Mouse (Mus musculus) kidney, embryonic 15.5 days (tissue): ENCODE data around the gene Edaradd. TPM values are rescaled to one million over a fixed set of nuclear protein-coding genes. Genes with fewer than 3 reads are reported as not detected.

Experiments used
- ATAC-seq: fragments of 200-750 bp; cut with Nextera tagmentation; replicated peaks from 2 replicates; pipeline ENCODE4 v1.8.0; 2017; ENCODE audit warnings: moderate TSS enrichment; ENCODE audit not compliant: low FRiP score
- H3K27ac ChIP-seq: fragments of 300-500 bp; sonication (generic); 2 replicates; pipeline ENCODE4 v1.5.1; 2015; ENCODE audit warnings: mild to moderate bottlenecking, inconsistent platforms
- H3K27me3 ChIP-seq: fragments of 300-500 bp; sonication (generic); 2 replicates; pipeline ENCODE4 v1.6.1; 2015; ENCODE audit warnings: inconsistent platforms
- H3K36me3 ChIP-seq: fragments of 300-500 bp; sonication (generic); 2 replicates; pipeline ENCODE4 v1.6.1; 2015; ENCODE audit warnings: inconsistent platforms
- H3K4me1 ChIP-seq: fragments of 300-500 bp; sonication (generic); 2 replicates; pipeline ENCODE4 v1.6.1; 2015; ENCODE audit warnings: inconsistent platforms
- H3K4me2 ChIP-seq: fragments of 300-500 bp; sonication (generic); 2 replicates; pipeline ENCODE4 v1.6.1; 2015; ENCODE audit warnings: moderate library complexity, mild to moderate bottlenecking, inconsistent platforms
- H3K4me3 ChIP-seq: fragments of 300-500 bp; sonication (generic); replicated peaks from 2 replicates; pipeline ENCODE4 v1.5.1; 2015; ENCODE audit warnings: mild to moderate bottlenecking, inconsistent platforms
- H3K9ac ChIP-seq: fragments of 300-500 bp; sonication (generic); 2 replicates; pipeline ENCODE4 v1.6.1; 2015; ENCODE audit warnings: mild to moderate bottlenecking, inconsistent platforms
- H3K9me3 ChIP-seq: fragments of 300-500 bp; sonication (generic); replicated peaks from 2 replicates; pipeline ENCODE4 v1.6.1; 2016; ENCODE audit warnings: inconsistent platforms
- WGBS: fragments of 180-500 bp; shearing (Covaris S2); methylation state at CpG from one replicate; pipeline ENCODE4 v1.1.7; 2015; ENCODE audit warnings: mixed read lengths; 5-methylcytosine and 5-hydroxymethylcytosine counted together
- polyA plus RNA-seq: library from polyadenylated mRNA; unstranded; fragments of >200 nt; fragmentation: Nextera tagmentation; extraction: Ambion mirVana; gene quantifications from 2 replicates; pipeline ENCODE4 v1.2.1, GENCODE M21; 2015

Edaradd gene
- polyA plus RNA-seq: 2.4 TPM in 2 replicates

- Histone ChIP-seq H3K4me3 (peak within 1 kb of the TSS; percentile 62), H3K4me1 (peaks cover 7% of the 10 kb centered on the region; the same call in 1 of the 2 replicates), H3K27ac (peak within 1 kb of the TSS; percentile 52; the same call in 1 of the 2 replicates), H3K4me2 (peak within 1 kb of the TSS; percentile 97), H3K9me3 (no peaks in the 10 kb centered on the region), H3K27me3 (peaks cover 12% of the 10 kb centered on the region; the same call in 1 of the 2 replicates), H3K36me3 (no peaks in the 10 kb centered on the region), H3K9ac (peak within 1 kb of the TSS; percentile 61)
- WGBS: under 1% methylated on average over 35 of the region's 35 CpGs
- ATAC-seq: peak; percentile 88
Measured at GRCm38 (mm10) chr13:12519955-12520584, at the start of gene Edaradd. Gene Edaradd, minus strand, starts transcription at chr13:12520438.

GRCm38 (mm10) chr13:12569741-12570140, 49.5 kb upstream of the Edaradd start:
- ATAC-seq: no peak
- WGBS: 68% methylated on average over 7 of the region's 7 CpGs
- H3K4me3 ChIP-seq: no peak overlapping the region
- peaks cover 5% of the 10 kb centered on the region; the same call in 1 of the 2 replicates for H3K4me1 ChIP-seq
- no peak overlapping the region for H3K9ac ChIP-seq
- H3K9me3 ChIP-seq: no peaks in the 10 kb centered on the region
- H3K36me3 ChIP-seq: no peaks in the 10 kb centered on the region
- no peaks in the 10 kb centered on the region for H3K27me3 ChIP-seq
- no peak overlapping the region for H3K4me2 ChIP-seq
- no peak overlapping the region for H3K27ac ChIP-seq

DNA sequence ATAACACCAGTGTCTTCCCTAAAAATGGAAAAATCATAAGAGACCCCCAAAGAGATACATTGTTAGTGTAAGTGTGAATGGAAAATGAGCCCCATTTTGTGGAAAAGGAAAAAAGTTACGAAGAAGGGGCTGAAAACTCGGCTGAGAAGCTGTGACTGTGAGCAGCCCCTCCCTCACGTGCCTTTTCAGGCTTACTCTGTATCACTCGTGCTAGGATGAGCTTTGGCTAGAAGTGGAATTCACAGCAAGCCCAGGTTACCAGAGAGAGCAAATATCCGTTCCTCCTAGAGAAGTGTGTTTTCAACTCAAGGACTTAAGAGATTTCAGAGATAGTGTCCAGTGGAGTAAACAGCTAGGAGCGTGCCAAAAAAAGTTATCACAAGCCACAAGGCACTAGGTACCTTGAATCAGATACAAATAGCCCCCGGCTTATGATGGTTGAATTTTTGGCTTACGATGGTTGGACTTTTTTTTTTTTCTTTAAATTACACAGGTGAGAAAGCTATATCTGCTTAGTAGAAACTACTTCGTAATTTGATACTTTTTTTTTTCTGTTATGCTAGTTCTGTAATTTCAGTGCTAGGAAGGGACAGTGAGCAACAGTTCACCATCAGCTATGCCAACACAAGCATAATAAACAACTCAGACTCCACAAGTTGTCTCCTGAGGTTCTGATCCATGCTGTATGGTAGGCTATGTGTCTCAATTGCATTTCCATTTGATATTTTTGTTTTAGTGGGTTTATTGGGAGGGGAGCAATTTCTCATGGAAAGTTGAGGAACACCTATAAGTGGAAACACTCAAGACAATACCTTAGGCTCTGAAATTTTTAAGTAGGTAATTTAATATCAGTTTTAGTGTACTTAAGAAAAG, 48.6 kb upstream of the Edaradd start:
- ATAC-seq: no peak
- 70% methylated on average over 9 of the region's 9 CpGs for WGBS

GRCm38 (mm10) chr13:12567936-12568335, 47.7 kb upstream of the Edaradd start:
- Histone ChIP-seq H3K27me3 (no peaks in the 10 kb centered on the region), H3K4me3 (no peak overlapping the region), H3K4me1 (peaks cover 5% of the 10 kb centered on the region; the same call in 1 of the 2 replicates), H3K36me3 (no peaks in the 10 kb centered on the region), H3K27ac (no peak overlapping the region), H3K4me2 (no peak overlapping the region), H3K9ac (no peak overlapping the region), H3K9me3 (no peaks in the 10 kb centered on the region)
- no peak for ATAC-seq
- 83% methylated on average over 1 of the region's 1 CpGs for WGBS

More for the DNA sequence above, 48.6 kb upstream of the Edaradd start:
- H3K36me3 ChIP-seq: no peaks in the 10 kb centered on the region
- no peak overlapping the region for H3K4me3 ChIP-seq
- no peak overlapping the region for H3K27ac ChIP-seq
- H3K9ac ChIP-seq: no peak overlapping the region
- peaks cover 5% of the 10 kb centered on the region; the same call in 1 of the 2 replicates for H3K4me1 ChIP-seq
- H3K27me3 ChIP-seq: no peaks in the 10 kb centered on the region
- no peaks in the 10 kb centered on the region for H3K9me3 ChIP-seq
- H3K4me2 ChIP-seq: no peak overlapping the region

DNA sequence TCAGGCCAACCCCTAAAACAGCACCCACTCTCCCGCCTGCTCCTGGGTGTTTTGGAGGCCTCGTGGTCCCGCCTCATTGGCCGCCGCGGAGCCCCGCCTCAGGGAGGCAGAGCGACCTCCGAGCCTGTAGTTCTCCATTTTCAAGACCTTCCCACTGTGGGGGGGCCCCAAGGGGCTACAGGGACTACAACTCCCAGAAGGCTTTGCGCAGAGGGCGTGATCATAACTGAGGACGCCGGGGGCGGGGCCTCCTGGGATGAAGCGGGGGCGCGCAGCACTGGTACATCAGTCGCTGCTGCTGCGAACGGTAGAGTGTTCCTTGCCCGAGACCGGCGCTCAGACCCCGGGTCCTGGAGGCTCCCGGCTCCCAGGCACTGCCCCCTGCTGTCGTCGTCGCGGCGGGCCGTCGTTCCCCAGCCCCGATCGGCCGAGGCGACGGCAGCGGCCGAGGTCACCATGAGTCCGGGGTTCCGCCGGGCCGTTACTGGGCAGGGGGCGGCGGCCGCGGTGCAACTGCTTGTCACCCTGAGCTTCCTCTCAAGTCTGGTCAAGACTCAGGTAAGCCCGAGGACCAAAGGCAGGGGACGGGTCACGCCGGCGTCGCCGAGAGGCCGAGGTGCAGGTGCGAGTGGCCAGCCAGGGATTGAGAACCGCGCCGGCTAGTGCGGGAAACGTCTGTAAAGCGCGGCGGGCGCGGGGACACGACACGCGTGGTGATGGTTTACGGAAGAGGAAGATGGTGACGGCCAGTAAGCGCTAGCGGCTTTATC, 45.6 kb upstream of the Edaradd start, which contains the start of gene Ero1lb:
Ero1lb (plus strand) TSS at position 254 of the 770 bp plus-strand sequence.
- Histone ChIP-seq H3K27me3 (no peaks in the 10 kb centered on the region), H3K4me2 (peak within 1 kb of the TSS; percentile 95), H3K4me3 (peak within 1 kb of the TSS; percentile 83), H3K9me3 (no peaks in the 10 kb centered on the region), H3K27ac (no peak within 1 kb of the TSS), H3K36me3 (no peaks in the 10 kb centered on the region), H3K4me1 (peaks cover 5% of the 10 kb centered on the region; the same call in 1 of the 2 replicates), H3K9ac (peak within 1 kb of the TSS; percentile 63)
- WGBS: under 1% methylated on average over 71 of the region's 73 CpGs
- peak; percentile 99 for ATAC-seq

DNA sequence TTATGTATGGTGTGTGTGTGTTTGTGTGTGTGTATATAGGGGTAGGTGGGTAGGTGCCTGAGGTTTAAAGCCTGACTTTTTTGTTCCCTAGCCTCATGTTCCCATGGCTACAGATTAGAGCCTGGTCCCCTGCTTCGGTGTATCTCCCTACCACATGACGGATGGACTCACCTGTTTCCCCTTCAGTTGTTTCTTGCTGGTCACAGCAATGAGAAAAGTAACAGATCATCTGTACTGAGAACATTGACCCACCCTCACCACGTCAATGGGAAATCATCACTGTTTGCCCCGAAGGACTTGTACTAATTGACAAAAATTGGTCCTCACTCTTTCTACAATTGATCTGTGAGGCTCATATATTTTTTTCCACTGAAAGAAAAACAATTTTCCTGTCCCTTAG, 42.0 kb upstream of the Edaradd start:
- Histone ChIP-seq H3K9ac (no peak overlapping the region), H3K27me3 (no peaks in the 10 kb centered on the region), H3K4me1 (peaks cover 5% of the 10 kb centered on the region; the same call in 1 of the 2 replicates), H3K36me3 (no peaks in the 10 kb centered on the region), H3K4me2 (no peak overlapping the region), H3K4me3 (no peak overlapping the region), H3K9me3 (no peaks in the 10 kb centered on the region), H3K27ac (no peak overlapping the region)
- ATAC-seq: no peak
- 85% methylated on average over 4 of the region's 4 CpGs for WGBS

DNA sequence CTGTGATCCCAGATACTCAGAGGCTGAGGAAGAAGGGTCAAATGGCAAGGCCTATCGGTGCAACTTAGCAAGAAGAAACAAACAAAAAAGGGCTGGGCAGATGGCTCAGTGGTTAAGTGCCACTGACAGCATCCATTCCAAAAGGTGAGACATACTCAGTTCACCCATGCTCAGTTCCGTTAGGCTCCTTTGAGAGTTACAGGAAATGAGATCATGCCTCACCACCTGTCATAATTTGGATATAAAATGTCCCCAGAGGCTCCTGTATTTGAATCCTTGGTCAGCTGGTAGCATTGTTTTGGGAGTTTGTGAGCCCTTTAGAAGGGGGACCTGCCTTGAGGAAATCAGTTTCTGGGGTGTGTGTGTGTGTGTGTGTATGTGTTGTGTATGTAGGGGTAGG, 41.5 kb upstream of the Edaradd start:
- Histone ChIP-seq H3K4me3 (no peak overlapping the region), H3K9me3 (no peaks in the 10 kb centered on the region)
- 54% methylated on average over 2 of the region's 2 CpGs for WGBS

GRCm38 (mm10) chr13:12559462-12560120, 39.4 kb upstream of the Edaradd start:
- Histone ChIP-seq H3K9me3 (no peaks in the 10 kb centered on the region), H3K4me1 (no peaks in the 10 kb centered on the region), H3K9ac (no peak overlapping the region), H3K27me3 (no peaks in the 10 kb centered on the region), H3K4me2 (no peak overlapping the region), H3K36me3 (no peaks in the 10 kb centered on the region), H3K4me3 (no peak overlapping the region), H3K27ac (no peak overlapping the region)
- no peak for ATAC-seq
- 75% methylated on average over 6 of the region's 6 CpGs for WGBS

More for the DNA sequence above, 41.5 kb upstream of the Edaradd start:
- peaks cover 5% of the 10 kb centered on the region; the same call in 1 of the 2 replicates for H3K4me1 ChIP-seq
- ATAC-seq: no peak
- no peak overlapping the region for H3K4me2 ChIP-seq
- no peaks in the 10 kb centered on the region for H3K36me3 ChIP-seq
- no peaks in the 10 kb centered on the region for H3K27me3 ChIP-seq
- no peak overlapping the region for H3K27ac ChIP-seq
- H3K9ac ChIP-seq: no peak overlapping the region

GRCm38 (mm10) chr13:12559044-12559443, 38.8 kb upstream of the Edaradd start:
- 70% methylated on average over 3 of the region's 3 CpGs for WGBS
- ATAC-seq: no peak
- H3K27me3 ChIP-seq: no peaks in the 10 kb centered on the region
- no peak overlapping the region for H3K9ac ChIP-seq
- no peak overlapping the region for H3K4me2 ChIP-seq
- H3K9me3 ChIP-seq: no peaks in the 10 kb centered on the region
- H3K4me3 ChIP-seq: no peak overlapping the region
- no peak overlapping the region for H3K27ac ChIP-seq
- H3K36me3 ChIP-seq: no peaks in the 10 kb centered on the region
- no peaks in the 10 kb centered on the region for H3K4me1 ChIP-seq

- H3K4me3 ChIP-seq: no peak overlapping the region
- 60% methylated on average over 4 of the region's 4 CpGs for WGBS
- H3K27me3 ChIP-seq: no peaks in the 10 kb centered on the region
- H3K36me3 ChIP-seq: no peaks in the 10 kb centered on the region
- no peaks in the 10 kb centered on the region for H3K9me3 ChIP-seq
- H3K4me1 ChIP-seq: no peaks in the 10 kb centered on the region
- ATAC-seq: no peak
- H3K27ac ChIP-seq: no peak overlapping the region
- no peak overlapping the region for H3K4me2 ChIP-seq
- H3K9ac ChIP-seq: no peak overlapping the region
Measured at GRCm38 (mm10) chr13:12554211-12554610, 34.0 kb upstream of the Edaradd start.

GRCm38 (mm10) chr13:12543880-12544568, 23.8 kb upstream of the Edaradd start:
- Histone ChIP-seq H3K4me2 (no peak overlapping the region), H3K9me3 (no peaks in the 10 kb centered on the region), H3K4me3 (no peak overlapping the region), H3K4me1 (peaks cover 9% of the 10 kb centered on the region), H3K9ac (no peak overlapping the region), H3K27ac (no peak overlapping the region), H3K36me3 (no peaks in the 10 kb centered on the region), H3K27me3 (peaks cover 3% of the 10 kb centered on the region; the same call in 1 of the 2 replicates)
- WGBS: 87% methylated on average over 8 of the region's 8 CpGs
- no peak for ATAC-seq
